Mouse (Mus musculus) urinary bladder, adult 2 months (tissue): ENCODE results near the gene Gm10668. TPM values are rescaled to one million over a fixed set of nuclear protein-coding genes. Genes with fewer than 3 reads are reported as not detected.
"Not testable (repeated sequence)": the region's sequence is repeated elsewhere in the genome, so short reads cannot be mapped to it uniquely, and the experiment has no call there.

Experiments used
- DNase-seq: peaks from one replicate; pipeline ENCODE4 v3.0.0; 2022; ENCODE audit warnings: low spot score
- polyA plus RNA-seq: library from polyadenylated mRNA; depleted of rRNA; stranded (reverse); fragments of >200 nt; gene quantifications from 2 replicates; pipeline ENCODE4 v1.2.3, GENCODE M21; 2012; rRNA removed

Gm10668 gene
- polyA plus RNA-seq, result not detected in 2 replicates

DNA sequence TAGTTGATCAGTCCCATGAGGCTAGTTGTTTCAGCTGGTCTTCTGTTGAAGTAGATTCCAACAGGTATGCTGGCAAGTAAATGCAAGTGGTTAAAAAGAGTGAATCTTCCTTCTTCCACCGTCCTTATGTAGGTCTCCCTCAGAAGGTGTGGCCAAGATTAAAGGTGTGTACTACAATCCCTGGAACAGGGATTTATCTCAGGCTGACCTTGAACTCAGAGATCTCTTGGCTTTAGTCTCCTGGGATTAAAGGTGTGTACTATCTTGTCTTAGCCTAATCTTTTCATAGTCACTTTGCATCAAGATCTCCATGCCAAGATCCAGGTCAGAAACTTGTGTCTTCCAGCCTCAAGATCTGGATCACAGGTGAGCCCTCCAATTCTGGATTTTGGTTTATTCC is at the start of gene Gm10668:
Gm10668 (minus strand) TSS at position 101 of the 400 bp plus-strand sequence.
- not testable (repeated sequence) for DNase-seq

DNA sequence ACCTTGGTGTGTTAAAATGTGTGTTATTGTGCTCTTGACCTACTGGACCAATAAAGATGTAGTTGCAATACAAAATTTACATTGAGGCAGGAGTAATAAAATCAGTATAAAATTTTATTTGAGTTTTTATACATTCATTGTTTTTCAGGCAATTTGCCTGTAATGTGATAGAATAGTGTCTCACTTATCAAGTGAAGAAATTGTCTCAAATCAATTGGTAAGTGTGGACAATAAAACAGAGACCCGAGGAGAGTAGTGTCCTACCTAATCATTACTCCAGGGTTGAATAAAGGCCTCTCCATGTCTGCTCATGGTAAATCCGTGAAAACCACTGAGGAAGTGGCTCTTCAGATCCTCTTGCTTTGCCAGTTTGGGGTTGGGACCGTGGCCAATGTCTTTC is 40.5 kb upstream of the Gm10668 start, which contains the start of gene Vmn1r112:
Vmn1r112 (plus strand) TSS at position 301 of the 400 bp plus-strand sequence.
- not testable (repeated sequence) for DNase-seq

DNA sequence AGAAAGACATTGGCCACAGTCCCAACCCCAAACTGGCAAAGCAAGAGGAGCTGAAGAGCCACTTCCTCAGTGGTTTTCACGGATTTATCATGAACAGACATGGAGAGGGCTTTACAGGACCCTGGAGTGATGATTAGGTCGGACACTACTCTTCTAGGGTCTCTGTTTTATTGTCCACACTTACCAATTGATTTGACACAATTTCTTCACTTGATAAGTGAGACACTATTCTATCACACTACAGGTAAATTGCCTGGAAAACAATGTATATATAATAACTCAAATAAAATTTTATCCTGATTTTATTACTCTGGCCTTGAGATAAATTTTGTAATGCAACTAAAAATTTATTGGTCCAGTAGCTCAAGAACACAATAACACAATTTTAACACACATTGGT is 27.3 kb downstream of the Gm10668 start, which contains the start of gene Vmn1r111:
Vmn1r111 (minus strand) TSS at position 101 of the 400 bp plus-strand sequence.
- not testable (repeated sequence) for DNase-seq

Other genes starting within 250 kb of the Gm10668 start
- not detected in 2 replicates for gene Vmn1r103, start 220.1 kb downstream of the Gm10668 start, polyA plus RNA-seq
- not detected in 2 replicates for gene Vmn1r104, start 196.8 kb downstream of the Gm10668 start, polyA plus RNA-seq
- gene Gm5726, start 184.9 kb downstream of the Gm10668 start, polyA plus RNA-seq, result not detected in 2 replicates
- gene Gm4141, start 154.4 kb downstream of the Gm10668 start, polyA plus RNA-seq, result not detected in 2 replicates
- not detected in 2 replicates for gene Gm4513, start 131.6 kb downstream of the Gm10668 start, polyA plus RNA-seq
- not detected in 2 replicates for gene Vmn1r107, start 61.7 kb downstream of the Gm10668 start, polyA plus RNA-seq
- gene Vmn1r111, start 27.4 kb downstream of the Gm10668 start, polyA plus RNA-seq, result not detected in 2 replicates
- gene Vmn1r112, start 40.6 kb upstream of the Gm10668 start, polyA plus RNA-seq, result not detected in 2 replicates
- not detected in 2 replicates for gene Vmn1r113, start 56.7 kb upstream of the Gm10668 start, polyA plus RNA-seq
- not detected in 2 replicates for gene Vmn1r114, start 81.6 kb upstream of the Gm10668 start, polyA plus RNA-seq
- not detected in 2 replicates for gene Vmn1r115, start 114.4 kb upstream of the Gm10668 start, polyA plus RNA-seq
- gene Vmn1r116, start 141.6 kb upstream of the Gm10668 start, polyA plus RNA-seq, result not detected in 2 replicates
- not detected in 2 replicates for gene Vmn1r117, start 153.5 kb upstream of the Gm10668 start, polyA plus RNA-seq
- gene Vmn1r118, start 181.7 kb upstream of the Gm10668 start, polyA plus RNA-seq, result not detected in 2 replicates